ENCODE assay signal across 7 mouse cellular contexts in genomic region chr7:130266166-130266490, GRCm38 (mm10).
DNase-seq lines count a peak whose midpoint lies in the region; ATAC-seq and TF ChIP-seq lines count a peak whose summit lies in the region.

No protein-coding gene starts in this region.

- peaks cover 7% of the 10 kb centered on the region for H3K36me3 ChIP-seq in intestine, embryonic 14.5 days (ENCODE audit: control insufficient read depth, insufficient read depth, low read length)
- no peaks in the 10 kb centered on the region for H3K36me3 ChIP-seq in liver, embryonic 11.5 days (ENCODE audit: control insufficient read depth, insufficient read depth, low read length)
- no peaks in the 10 kb centered on the region for H3K36me3 ChIP-seq in myocyte (ENCODE audit: control insufficient read depth, insufficient read depth)
- H3K36me3 ChIP-seq in thymus, adult 2 months (ENCODE audit: control insufficient read depth, insufficient read depth, low read length) = no peaks in the 10 kb centered on the region

- H3K27me3 ChIP-seq in intestine, embryonic 14.5 days (replicated peaks; ENCODE audit: control insufficient read depth, insufficient read depth, low read length) = no peaks in the 10 kb centered on the region
- H3K27me3 ChIP-seq in liver, embryonic 11.5 days (replicated peaks; ENCODE audit: control insufficient read depth, insufficient read depth, low read length) = peaks cover 45% of the 10 kb centered on the region
- H3K27me3 ChIP-seq in myocyte (ENCODE audit: control insufficient read depth, insufficient read depth, insufficient read length) = peaks cover 32% of the 10 kb centered on the region
- H3K27me3 ChIP-seq in thymus, adult 2 months (ENCODE audit: control insufficient read depth, insufficient read depth, low read length) = no peaks in the 10 kb centered on the region; the same call in 1 of the 2 replicates

- peaks cover 20% of the 10 kb centered on the region for H3K4me1 ChIP-seq in intestine, embryonic 14.5 days (replicated peaks; ENCODE audit: control insufficient read depth, insufficient read depth, low read length)
- H3K4me1 ChIP-seq in liver, embryonic 11.5 days (replicated peaks; ENCODE audit: control insufficient read depth, insufficient read depth, low read length) = peaks cover 5% of the 10 kb centered on the region
- H3K4me1 ChIP-seq in thymus, adult 2 months (replicated peaks; ENCODE audit: control insufficient read depth, insufficient read depth, low read length) = no peaks in the 10 kb centered on the region

- TF ChIP-seq CTCF in thymus, adult 2 months (IDR thresholded peaks at IDR 0.05; ENCODE audit: borderline replicate concordance, control insufficient read depth, extremely low read depth, insufficient read depth, low read length, poor library complexity) = no peak

- WGBS in intestine, embryonic 14.5 days = 0% methylated on average over 40 of the region's 52 CpGs
- WGBS in liver, embryonic 11.5 days = under 1% methylated on average over 36 of the region's 52 CpGs
- 2% methylated on average over 51 of the region's 52 CpGs for WGBS in thymus, adult 2 months

- no peaks in the 10 kb centered on the region for H3K79me2 ChIP-seq in myocyte (ENCODE audit: control insufficient read depth, insufficient read depth)

- peak; percentile 82 for ATAC-seq in granulocyte monocyte progenitor cell, adult 5-6 weeks (replicated peaks; ENCODE audit: poor library complexity, severe bottlenecking)
- ATAC-seq in intestine, embryonic 14.5 days (replicated peaks; ENCODE audit: low FRiP score, low TSS enrichment, low read depth) = peak; percentile 91
- peak; percentile 77 for ATAC-seq in liver, embryonic 11.5 days (replicated peaks; ENCODE audit: low FRiP score)

- no peak for TF ChIP-seq POLR2A in myocyte (IDR thresholded peaks at IDR 0.05; ENCODE audit: insufficient read length, low read depth)
- TF ChIP-seq POLR2A in thymus, adult 2 months (IDR thresholded peaks at IDR 0.05; ENCODE audit: control insufficient read depth, extremely low read depth, insufficient read depth, low read length, poor library complexity) = no peak

- no peaks in the 10 kb centered on the region for H3K9me3 ChIP-seq in intestine, embryonic 14.5 days (ENCODE audit: control insufficient read depth, low read length)
- no peaks in the 10 kb centered on the region for H3K9me3 ChIP-seq in liver, embryonic 11.5 days (ENCODE audit: control insufficient read depth, low read length)

- peak overlapping the region; percentile 94 for H3K4me3 ChIP-seq in intestine, embryonic 14.5 days (ENCODE audit: low read depth, low read length)
- H3K4me3 ChIP-seq in liver, embryonic 11.5 days (ENCODE audit: low read depth, low read length) = peak overlapping the region; percentile 65
- H3K4me3 ChIP-seq in myocyte = no peak overlapping the region
- 0 out of 2 replicates have a peak overlapping the region, but pooled peaks have one; percentile 8 for H3K4me3 ChIP-seq in thymus, adult 2 months (ENCODE audit: control insufficient read depth, insufficient read depth, low read length)

- peak; percentile 95 for DNase-seq in adrenal gland, postnatal 14 days
- DNase-seq in embryo, embryonic 11 days = peak; percentile 96
- peak; percentile 90 for DNase-seq in intestine, embryonic 14.5 days (ENCODE audit: low spot score)
- peak; percentile 75 for DNase-seq in liver, embryonic 11.5 days (ENCODE audit: low spot score)
- peak; percentile 12 for DNase-seq in thymus, adult 2 months

- peak overlapping the region; percentile 79 for H3K4me2 ChIP-seq in intestine, embryonic 14.5 days (ENCODE audit: low read length)
- H3K4me2 ChIP-seq in liver, embryonic 11.5 days = peak overlapping the region; percentile 66
- peak overlapping the region; percentile 72 for H3K4me2 ChIP-seq in myocyte (ENCODE audit: low read depth)

- peak overlapping the region; percentile 12 for H3ac ChIP-seq in myocyte (ENCODE audit: control insufficient read depth, insufficient read length)

- peak overlapping the region; percentile 92 for H3K27ac ChIP-seq in intestine, embryonic 14.5 days (ENCODE audit: low read depth)
- peak overlapping the region; percentile 57 for H3K27ac ChIP-seq in liver, embryonic 11.5 days (ENCODE audit: low read depth, low read length)
- H3K27ac ChIP-seq in thymus, adult 2 months (ENCODE audit: control insufficient read depth, insufficient read depth, low read length) = no peak overlapping the region

- H3K9ac ChIP-seq in intestine, embryonic 14.5 days (ENCODE audit: low read length) = peak overlapping the region; percentile 86
- H3K9ac ChIP-seq in liver, embryonic 11.5 days (ENCODE audit: low read depth, low read length) = peak overlapping the region; percentile 65

TF ChIP-seq in myocyte, 11 proteins besides CTCF, POLR2A, EP300 and RAD21:
- TF ChIP-seq TCF3 (IDR thresholded peaks at IDR 0.05; ENCODE audit: insufficient read length, low read depth) = no peak
- no peak for TF ChIP-seq CEBPB (IDR thresholded peaks at IDR 0.05; ENCODE audit: insufficient read depth, poor library complexity, severe bottlenecking)

Comparison
In these comparisons a context has a peak if more than half of its experiments do, and no peak if none do; other contexts are left out.
1. DNase-seq: peak in every context shown above with its lines; median percentile 96 in embryo, embryonic 11 days; 95 in adrenal gland, postnatal 14 days; 90 in intestine, embryonic 14.5 days; 75 in liver, embryonic 11.5 days; 12 in thymus, adult 2 months.